Mouse (Mus musculus) stomach, embryonic 14.5 days (tissue): ENCODE measurements around the gene Neurod1. TPM values are rescaled to one million over a fixed set of nuclear protein-coding genes. Genes with fewer than 3 reads are reported as not detected.

ENCODE experiments used
- ATAC-seq: fragments of 200-750 bp; cut with Nextera tagmentation; 2 replicates; pipeline ENCODE4 v1.8.0; 2017; ENCODE audit warnings: low read depth, moderate TSS enrichment; ENCODE audit not compliant: insufficient number of reproducible peaks, insufficient read depth, low FRiP score
- H3K27ac ChIP-seq: fragments of 300-500 bp; sonication (generic); 2 replicates; pipeline ENCODE4 v1.5.1; 2014; ENCODE audit warnings: mild to moderate bottlenecking, low read length, moderate library complexity, mixed read lengths
- H3K27me3 ChIP-seq: fragments of 300-500 bp; sonication (generic); 2 replicates; pipeline ENCODE4 v1.6.1; 2014; ENCODE audit warnings: low read length, control low read depth, mixed read lengths; ENCODE audit not compliant: control insufficient read depth, insufficient read depth
- H3K36me3 ChIP-seq: fragments of 300-500 bp; sonication (generic); 2 replicates; pipeline ENCODE4 v1.6.1; 2014; ENCODE audit warnings: mild to moderate bottlenecking, control low read depth, low read length, moderate library complexity, mixed read lengths; ENCODE audit not compliant: control insufficient read depth, insufficient read depth
- H3K4me1 ChIP-seq: fragments of 300-500 bp; sonication (generic); 2 replicates; pipeline ENCODE4 v1.6.1; 2014; ENCODE audit warnings: low read length, control low read depth, mixed read lengths; ENCODE audit not compliant: control insufficient read depth, insufficient read depth
- H3K4me2 ChIP-seq: fragments of 300-500 bp; sonication (generic); replicated peaks from 2 replicates; pipeline ENCODE4 v1.6.1; 2014; ENCODE audit warnings: low read depth, low read length, control low read depth
- H3K4me3 ChIP-seq: fragments of 300-500 bp; sonication (generic); 2 replicates; pipeline ENCODE4 v1.5.1; 2014; ENCODE audit warnings: low read depth, low read length, control low read depth
- H3K9ac ChIP-seq: fragments of 300-500 bp; sonication (generic); replicated peaks from 2 replicates; pipeline ENCODE4 v1.6.1; 2014; ENCODE audit warnings: low read depth, mild to moderate bottlenecking, control low read depth, low read length, moderate library complexity, mixed read lengths
- H3K9me3 ChIP-seq: fragments of 300-500 bp; sonication (generic); 2 replicates; pipeline ENCODE4 v1.6.1; 2016; ENCODE audit warnings: low read depth, low read length, control low read depth; ENCODE audit not compliant: control insufficient read depth
- WGBS: fragments of 180-500 bp; shearing (Covaris S2); extraction: QIAGEN DNeasy Blood & Tissue Kit; methylation state at CpG from one replicate; pipeline ENCODE4 v1.1.7; 2014; 5-methylcytosine and 5-hydroxymethylcytosine counted together
- polyA plus RNA-seq: library from polyadenylated mRNA; unstranded; fragments of >200 nt; fragmentation: Nextera tagmentation; extraction: Ambion mirVana; gene quantifications from 2 replicates; pipeline ENCODE4 v1.2.1, GENCODE M21; 2014

Gene Neurod1
- polyA plus RNA-seq, 1 experiment from 2014 or later: 0.09 TPM

- WGBS: 3% methylated on average over 41 of the region's 44 CpGs
- Histone ChIP-seq H3K36me3 (no peaks in the 10 kb centered on the region), H3K4me3 (no peak overlapping the region), H3K27me3 (peaks cover 62% of the 10 kb centered on the region), H3K27ac (no peak overlapping the region), H3K9me3 (no peaks in the 10 kb centered on the region), H3K9ac (no peak overlapping the region), H3K4me1 (no peaks in the 10 kb centered on the region), H3K4me2 (no peak overlapping the region)
- no peak for ATAC-seq
These were observed 2.8 kb upstream of the Neurod1 start for GRCm38 (mm10) chr2:79459061-79460045.

GRCm38 (mm10) chr2:79457932-79458331 is 1.4 kb upstream of the Neurod1 start:
- H3K27me3 ChIP-seq: peaks cover 64% of the 10 kb centered on the region
- no peak overlapping the region for H3K4me3 ChIP-seq
- H3K27ac ChIP-seq: no peak overlapping the region
- WGBS: 24% methylated on average over 3 of the region's 3 CpGs
- no peaks in the 10 kb centered on the region for H3K4me1 ChIP-seq
- H3K36me3 ChIP-seq: no peaks in the 10 kb centered on the region
- H3K9ac ChIP-seq: no peak overlapping the region
- no peaks in the 10 kb centered on the region for H3K9me3 ChIP-seq
- no peak for ATAC-seq
- H3K4me2 ChIP-seq: no peak overlapping the region

GRCm38 (mm10) chr2:79457434-79457833 is 883 bp upstream of the Neurod1 start:
- no peak overlapping the region for H3K4me3 ChIP-seq
- H3K36me3 ChIP-seq: no peaks in the 10 kb centered on the region
- no peak overlapping the region for H3K4me2 ChIP-seq
- no peak overlapping the region for H3K27ac ChIP-seq
- H3K27me3 ChIP-seq: peaks cover 64% of the 10 kb centered on the region
- no peaks in the 10 kb centered on the region for H3K9me3 ChIP-seq
- ATAC-seq: no peak
- 55% methylated on average over 3 of the region's 3 CpGs for WGBS
- no peak overlapping the region for H3K9ac ChIP-seq
- H3K4me1 ChIP-seq: no peaks in the 10 kb centered on the region

GRCm38 (mm10) chr2:79455646-79456045 is 905 bp downstream of the Neurod1 start:
- ATAC-seq: no peak
- no peak overlapping the region for H3K4me3 ChIP-seq
- H3K4me2 ChIP-seq: no peak overlapping the region
- H3K9me3 ChIP-seq: no peaks in the 10 kb centered on the region
- no peaks in the 10 kb centered on the region for H3K36me3 ChIP-seq
- peaks cover 64% of the 10 kb centered on the region for H3K27me3 ChIP-seq
- no peaks in the 10 kb centered on the region for H3K4me1 ChIP-seq
- H3K27ac ChIP-seq: no peak overlapping the region
- WGBS: 4% methylated on average over 10 of the region's 10 CpGs
- no peak overlapping the region for H3K9ac ChIP-seq

GRCm38 (mm10) chr2:79454786-79455446 is 1.6 kb downstream of the Neurod1 start:
- ATAC-seq: no peak
- Histone ChIP-seq H3K9me3 (no peaks in the 10 kb centered on the region), H3K4me3 (no peak overlapping the region), H3K27ac (no peak overlapping the region), H3K4me2 (no peak overlapping the region), H3K9ac (no peak overlapping the region), H3K4me1 (no peaks in the 10 kb centered on the region), H3K36me3 (no peaks in the 10 kb centered on the region), H3K27me3 (peaks cover 57% of the 10 kb centered on the region)
- WGBS: 20% methylated on average over 15 of the region's 15 CpGs

GRCm38 (mm10) chr2:79453901-79454781 is 2.4 kb downstream of the Neurod1 start:
- no peaks in the 10 kb centered on the region for H3K4me1 ChIP-seq
- H3K27me3 ChIP-seq: peaks cover 50% of the 10 kb centered on the region
- WGBS: 3% methylated on average over 55 of the region's 55 CpGs
- peak; percentile 84; the same call in 1 of the 2 replicates for ATAC-seq
- H3K27ac ChIP-seq: no peak overlapping the region
- peak overlapping the region; percentile 62 for H3K4me2 ChIP-seq
- H3K36me3 ChIP-seq: no peaks in the 10 kb centered on the region
- H3K9ac ChIP-seq: no peak overlapping the region
- H3K4me3 ChIP-seq: peak overlapping the region; percentile 31
- H3K9me3 ChIP-seq: no peaks in the 10 kb centered on the region

GRCm38 (mm10) chr2:79451438-79451837 is 5.1 kb downstream of the Neurod1 start:
- Histone ChIP-seq H3K9ac (no peak overlapping the region), H3K4me3 (no peak overlapping the region), H3K9me3 (no peaks in the 10 kb centered on the region), H3K27me3 (peaks cover 23% of the 10 kb centered on the region), H3K36me3 (no peaks in the 10 kb centered on the region), H3K4me2 (no peak overlapping the region), H3K4me1 (no peaks in the 10 kb centered on the region), H3K27ac (no peak overlapping the region)
- WGBS: 51% methylated on average over 5 of the region's 5 CpGs
- ATAC-seq: no peak
